Mouse (Mus musculus): Measurements from ENCODE around the gene Fcgrt. TPM values are rescaled to one million over a fixed set of nuclear protein-coding genes. Genes with fewer than 3 reads are reported as not detected.

Gene Fcgrt
- polyA plus RNA-seq, 1 experiment from 2014 or later: 43.6 TPM

GRCm38 (mm10) chr7:45141319-45141718 lies 37.7 kb upstream of the Fcgrt start:
- Histone ChIP-seq H3K27me3 (no peaks in the 10 kb centered on the region), H3K27ac (replicated peaks) (no peak overlapping the region), H3K36me3 (replicated peaks) (peaks cover 42% of the 10 kb centered on the region), H3K9me3 (replicated peaks) (no peaks in the 10 kb centered on the region), H3K4me2 (no peak overlapping the region), H3K9ac (no peak overlapping the region), H3K4me3 (replicated peaks) (no peak overlapping the region), H3K4me1 (replicated peaks) (peaks cover 32% of the 10 kb centered on the region)
- 83% methylated on average over 3 of the region's 3 CpGs for WGBS (ENCODE audit: insufficient replicate concordance)
- ATAC-seq (ENCODE audit: insufficient read depth): no peak

DNA sequence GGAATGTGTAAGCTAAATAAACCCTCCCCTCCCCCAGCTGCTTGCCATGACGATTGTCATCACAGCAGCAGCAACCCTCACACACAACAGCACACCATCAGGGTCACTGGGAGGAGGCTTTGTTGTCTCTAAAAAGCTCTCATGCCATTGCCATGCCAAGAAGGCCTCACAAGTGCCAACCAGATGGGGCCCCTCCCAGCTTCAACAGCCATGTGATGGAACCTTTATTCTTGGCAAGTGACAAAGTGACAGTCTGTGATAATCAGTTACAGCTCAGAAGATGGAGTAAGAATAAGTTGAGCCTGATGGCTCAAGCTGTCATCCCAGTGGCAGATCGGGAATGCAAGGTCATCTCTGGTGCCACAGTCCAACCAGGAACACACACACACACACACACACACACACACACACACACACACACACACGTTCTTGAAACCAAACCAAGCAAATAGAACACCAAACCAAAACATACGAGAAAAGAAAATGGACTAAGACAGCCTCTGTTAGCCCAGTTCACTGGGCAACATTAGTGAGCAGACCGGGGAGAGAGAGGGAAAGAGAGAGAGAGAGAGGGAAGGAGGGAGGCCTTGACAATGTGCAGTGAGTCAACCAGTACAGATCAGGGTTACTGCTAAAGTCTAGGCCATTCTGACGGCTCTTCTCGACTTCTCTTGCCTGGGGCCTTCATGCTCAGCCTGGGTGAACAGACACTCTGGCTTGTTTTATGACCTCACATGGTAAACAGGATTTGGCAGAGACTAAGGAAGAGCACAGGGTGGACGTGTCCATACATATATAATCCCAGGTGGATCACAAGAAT lies 36.5 kb upstream of the Fcgrt start:
- no peak for ATAC-seq (ENCODE audit: insufficient read depth)
- Histone ChIP-seq H3K27ac (replicated peaks) (no peak overlapping the region; the same call in 1 of the 2 replicates), H3K36me3 (replicated peaks) (peaks cover 31% of the 10 kb centered on the region), H3K4me1 (replicated peaks) (peaks cover 41% of the 10 kb centered on the region), H3K27me3 (no peaks in the 10 kb centered on the region), H3K9ac (no peak overlapping the region), H3K4me2 (no peak overlapping the region), H3K9me3 (replicated peaks) (no peaks in the 10 kb centered on the region), H3K4me3 (replicated peaks) (no peak overlapping the region)
- 63% methylated on average over 8 of the region's 8 CpGs for WGBS (ENCODE audit: insufficient replicate concordance)

DNA sequence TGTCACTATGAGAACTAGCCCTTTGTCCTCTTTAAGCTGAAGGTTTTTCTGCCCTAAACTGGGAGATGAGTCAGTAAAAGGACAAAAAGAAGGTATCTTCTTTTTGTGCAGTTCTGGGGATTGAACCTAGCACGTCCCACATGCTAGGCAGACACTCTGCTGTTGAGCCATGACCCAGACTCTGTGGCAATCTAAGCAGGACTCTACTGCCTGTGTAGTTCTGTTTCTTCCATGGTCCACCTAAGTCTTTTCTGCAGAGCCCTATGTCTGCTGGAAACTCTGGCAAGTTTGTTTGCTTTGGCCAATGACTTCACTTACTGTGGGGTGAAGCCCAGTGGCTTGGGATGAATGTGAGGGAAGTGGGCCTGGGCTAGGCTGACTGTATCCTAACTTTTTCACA lies 34.8 kb upstream of the Fcgrt start:
- Histone ChIP-seq H3K9me3 (replicated peaks) (no peaks in the 10 kb centered on the region), H3K4me3 (replicated peaks) (no peak overlapping the region), H3K36me3 (replicated peaks) (peaks cover 20% of the 10 kb centered on the region), H3K4me1 (replicated peaks) (peaks cover 56% of the 10 kb centered on the region), H3K27me3 (no peaks in the 10 kb centered on the region), H3K9ac (no peak overlapping the region), H3K4me2 (no peak overlapping the region), H3K27ac (replicated peaks) (0 out of 2 replicates have a peak overlapping the region, but pooled peaks have one; percentile 79)
- ATAC-seq (ENCODE audit: insufficient read depth): no peak
- WGBS (ENCODE audit: insufficient replicate concordance): 59% methylated on average over 1 of the region's 1 CpGs

GRCm38 (mm10) chr7:45137171-45138006 lies 33.7 kb upstream of the Fcgrt start:
- peak overlapping the region; percentile 79 for H3K27ac ChIP-seq (replicated peaks)
- WGBS (ENCODE audit: insufficient replicate concordance): 12% methylated on average over 12 of the region's 12 CpGs
- H3K4me1 ChIP-seq (replicated peaks): peaks cover 56% of the 10 kb centered on the region
- no peak overlapping the region; the same call in 1 of the 2 replicates for H3K9ac ChIP-seq
- no peaks in the 10 kb centered on the region for H3K9me3 ChIP-seq (replicated peaks)
- H3K4me2 ChIP-seq: peak overlapping the region; percentile 95
- 0 out of 2 replicates have a peak overlapping the region, but pooled peaks have one; percentile 12 for H3K4me3 ChIP-seq (replicated peaks)
- peak; percentile 53 for ATAC-seq (ENCODE audit: insufficient read depth)
- H3K27me3 ChIP-seq: no peaks in the 10 kb centered on the region
- H3K36me3 ChIP-seq (replicated peaks): peaks cover 14% of the 10 kb centered on the region

- peak within 1 kb of the TSS; percentile 76 for H3K9ac ChIP-seq
- under 1% methylated on average over 29 of the region's 29 CpGs for WGBS (ENCODE audit: insufficient replicate concordance)
- H3K9me3 ChIP-seq (replicated peaks): no peaks in the 10 kb centered on the region
- ATAC-seq (ENCODE audit: insufficient read depth): peak; percentile 72
- H3K27me3 ChIP-seq: no peaks in the 10 kb centered on the region
- peak within 1 kb of the TSS; percentile 95 for H3K4me2 ChIP-seq
- peak within 1 kb of the TSS; percentile 79 for H3K27ac ChIP-seq (replicated peaks)
- H3K4me3 ChIP-seq (replicated peaks): peak within 1 kb of the TSS; percentile 77
- H3K4me1 ChIP-seq (replicated peaks): peaks cover 56% of the 10 kb centered on the region
- H3K36me3 ChIP-seq (replicated peaks): peaks cover 6% of the 10 kb centered on the region
These were observed 32.4 kb upstream of the Fcgrt start, which contains the start of the genes Gm45713 and Flt3l for GRCm38 (mm10) chr7:45135993-45136567. TSS of gene Gm45713 (minus strand) at chr7:45136231. TSS of gene Flt3l (minus strand) at chr7:45136432.

- H3K4me1 ChIP-seq (replicated peaks): peaks cover 56% of the 10 kb centered on the region
- peak overlapping the region; percentile 79 for H3K27ac ChIP-seq (replicated peaks)
- H3K9me3 ChIP-seq (replicated peaks): no peaks in the 10 kb centered on the region
- peak overlapping the region; percentile 95 for H3K4me2 ChIP-seq
- peak overlapping the region; percentile 77 for H3K4me3 ChIP-seq (replicated peaks)
- peak; percentile 6; the same call in 1 of the 2 replicates for ATAC-seq (ENCODE audit: insufficient read depth)
- peaks cover 6% of the 10 kb centered on the region for H3K36me3 ChIP-seq (replicated peaks)
- no peaks in the 10 kb centered on the region for H3K27me3 ChIP-seq
- 27% methylated on average over 3 of the region's 3 CpGs for WGBS (ENCODE audit: insufficient replicate concordance)
- peak overlapping the region; percentile 76 for H3K9ac ChIP-seq
These were observed 31.7 kb upstream of the Fcgrt start for GRCm38 (mm10) chr7:45135370-45135769.

DNA sequence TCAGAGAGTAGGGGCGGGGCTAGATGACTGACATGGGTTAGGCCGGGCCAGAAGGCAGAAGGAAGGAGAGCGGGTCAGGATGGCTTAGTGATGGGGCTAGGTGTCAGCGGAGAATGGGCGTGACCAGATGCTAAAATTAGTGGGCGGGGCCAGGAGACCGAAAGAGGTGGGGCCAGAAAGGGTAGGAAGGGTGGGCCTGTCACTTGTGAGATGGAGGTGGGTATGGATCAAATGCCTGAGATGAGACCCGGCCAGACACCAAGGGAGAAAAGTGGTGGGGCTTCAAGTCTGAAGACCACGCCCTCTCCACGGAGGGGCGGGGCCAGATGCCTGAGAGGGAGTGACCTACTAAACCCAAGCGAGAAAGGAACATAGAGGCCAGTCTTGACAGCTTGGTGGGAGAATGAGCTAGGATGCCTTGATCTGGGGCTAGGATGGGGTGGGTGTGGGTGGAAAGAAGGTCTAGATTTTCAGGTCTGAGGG lies 30.9 kb upstream of the Fcgrt start:
- H3K9ac ChIP-seq: peak overlapping the region; percentile 30; the same call in 1 of the 2 replicates
- H3K36me3 ChIP-seq (replicated peaks): peaks cover 6% of the 10 kb centered on the region
- ATAC-seq (ENCODE audit: insufficient read depth): peak; percentile 27
- peak overlapping the region; percentile 79 for H3K27ac ChIP-seq (replicated peaks)
- WGBS (ENCODE audit: insufficient replicate concordance): 5% methylated on average over 12 of the region's 12 CpGs
- H3K4me2 ChIP-seq: peak overlapping the region; percentile 95
- peak overlapping the region; percentile 77 for H3K4me3 ChIP-seq (replicated peaks)
- H3K4me1 ChIP-seq (replicated peaks): peaks cover 60% of the 10 kb centered on the region
- H3K27me3 ChIP-seq: no peaks in the 10 kb centered on the region
- H3K9me3 ChIP-seq (replicated peaks): no peaks in the 10 kb centered on the region

DNA sequence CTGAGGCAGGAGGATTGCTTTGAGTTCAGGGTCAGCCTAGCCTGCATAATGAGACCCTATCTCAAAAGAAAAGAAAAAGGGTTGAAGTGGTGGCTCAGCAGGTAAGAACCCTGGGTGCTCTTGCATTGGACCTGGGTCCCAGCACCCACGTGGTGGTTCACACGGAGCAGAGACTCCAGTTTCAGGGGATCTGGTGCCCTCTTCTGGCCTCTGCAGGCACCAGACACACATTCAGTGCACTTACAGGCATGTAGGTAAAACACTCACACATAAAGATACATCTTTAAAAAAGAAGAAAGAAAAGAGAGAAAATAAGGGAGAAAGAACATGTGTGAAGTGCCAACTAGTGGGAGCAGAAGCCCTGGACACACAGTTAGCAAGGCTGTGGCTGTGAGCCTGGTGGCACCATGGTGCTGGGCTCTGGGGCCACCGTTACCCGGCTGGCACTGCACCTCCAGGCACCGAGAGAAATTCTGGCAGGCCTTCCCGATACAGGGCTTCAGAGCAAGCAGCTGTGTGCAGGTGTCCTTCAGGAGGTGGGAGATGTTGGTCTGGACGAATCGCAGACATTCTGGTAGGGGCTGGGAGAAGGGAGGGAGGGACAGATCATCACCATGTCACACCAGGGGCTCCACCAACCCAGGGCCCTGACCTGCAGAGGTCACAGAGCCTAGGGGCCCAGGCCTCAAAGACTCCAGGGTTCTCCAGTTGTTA lies 30.0 kb upstream of the Fcgrt start:
- Histone ChIP-seq H3K27me3 (no peaks in the 10 kb centered on the region), H3K27ac (replicated peaks) (no peak overlapping the region), H3K4me2 (no peak overlapping the region), H3K9me3 (replicated peaks) (no peaks in the 10 kb centered on the region), H3K36me3 (replicated peaks) (peaks cover 6% of the 10 kb centered on the region), H3K4me1 (replicated peaks) (peaks cover 60% of the 10 kb centered on the region), H3K4me3 (replicated peaks) (no peak overlapping the region), H3K9ac (no peak overlapping the region)
- ATAC-seq (ENCODE audit: insufficient read depth): no peak
- 78% methylated on average over 8 of the region's 8 CpGs for WGBS (ENCODE audit: insufficient replicate concordance)

- WGBS (ENCODE audit: insufficient replicate concordance): 74% methylated on average over 11 of the region's 11 CpGs
- peaks cover 14% of the 10 kb centered on the region for H3K36me3 ChIP-seq (replicated peaks)
- H3K9me3 ChIP-seq (replicated peaks): no peaks in the 10 kb centered on the region
- H3K4me1 ChIP-seq (replicated peaks): peaks cover 54% of the 10 kb centered on the region
- no peaks in the 10 kb centered on the region for H3K27me3 ChIP-seq
- H3K9ac ChIP-seq: no peak overlapping the region
- no peak overlapping the region for H3K4me2 ChIP-seq
- H3K4me3 ChIP-seq (replicated peaks): no peak overlapping the region
- H3K27ac ChIP-seq (replicated peaks): no peak overlapping the region
- no peak for ATAC-seq (ENCODE audit: insufficient read depth)
These were observed 28.2 kb upstream of the Fcgrt start for GRCm38 (mm10) chr7:45131850-45132249.

DNA sequence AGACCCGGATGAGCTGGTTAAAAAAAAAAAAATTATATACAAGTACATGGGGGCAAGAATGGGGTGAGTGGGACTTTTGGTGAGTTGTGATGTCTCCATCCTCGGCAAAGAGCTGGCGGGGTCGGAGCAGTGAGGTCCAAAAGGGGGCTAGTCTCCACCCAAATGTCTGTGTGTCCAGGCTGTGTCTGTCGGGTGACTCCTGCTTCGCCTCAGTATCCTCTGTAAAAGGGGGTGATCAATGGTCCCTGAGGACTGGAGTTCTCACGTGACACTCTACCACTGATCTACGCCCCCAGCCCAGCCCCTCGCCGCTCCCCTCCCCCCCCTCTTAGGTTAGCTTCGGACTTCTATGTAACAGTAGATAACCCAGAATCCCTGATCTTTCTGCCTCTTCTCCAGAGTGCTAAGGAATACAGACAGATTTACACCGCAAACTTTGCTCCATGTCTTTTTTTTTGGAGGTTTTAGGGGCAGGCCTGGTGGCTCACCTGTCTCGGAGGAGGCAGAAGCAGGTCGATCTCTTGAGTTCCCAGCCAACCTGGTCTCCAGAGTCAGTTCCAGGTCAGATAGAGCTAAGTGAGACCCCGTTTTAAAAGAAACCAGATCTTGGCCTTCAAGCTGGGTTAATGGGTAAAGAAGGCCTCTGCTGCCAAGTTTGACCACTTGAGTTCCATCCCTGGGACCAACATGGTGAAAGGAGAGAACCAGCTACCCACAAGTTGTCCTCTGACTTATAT lies 26.3 kb upstream of the Fcgrt start:
- H3K27me3 ChIP-seq: no peaks in the 10 kb centered on the region
- WGBS (ENCODE audit: insufficient replicate concordance): 44% methylated on average over 15 of the region's 15 CpGs
- ATAC-seq (ENCODE audit: insufficient read depth): no peak
- H3K9me3 ChIP-seq (replicated peaks): no peaks in the 10 kb centered on the region
- H3K27ac ChIP-seq (replicated peaks): peak overlapping the region; percentile 91
- H3K4me1 ChIP-seq (replicated peaks): peaks cover 57% of the 10 kb centered on the region
- H3K36me3 ChIP-seq (replicated peaks): peaks cover 33% of the 10 kb centered on the region
- peak overlapping the region; percentile 89 for H3K4me3 ChIP-seq (replicated peaks)
- peak overlapping the region; percentile 94 for H3K4me2 ChIP-seq
- peak overlapping the region; percentile 74; the same call in 1 of the 2 replicates for H3K9ac ChIP-seq

All from liver, embryonic 15.5 days (tissue).